Mouse (Mus musculus): ENCODE results near the gene Spic. TPM values are rescaled to one million over a fixed set of nuclear protein-coding genes. Genes with fewer than 3 reads are reported as not detected.

Spic gene
- polyA plus RNA-seq, 1 experiment from 2014 or later: 0.28 TPM

DNA sequence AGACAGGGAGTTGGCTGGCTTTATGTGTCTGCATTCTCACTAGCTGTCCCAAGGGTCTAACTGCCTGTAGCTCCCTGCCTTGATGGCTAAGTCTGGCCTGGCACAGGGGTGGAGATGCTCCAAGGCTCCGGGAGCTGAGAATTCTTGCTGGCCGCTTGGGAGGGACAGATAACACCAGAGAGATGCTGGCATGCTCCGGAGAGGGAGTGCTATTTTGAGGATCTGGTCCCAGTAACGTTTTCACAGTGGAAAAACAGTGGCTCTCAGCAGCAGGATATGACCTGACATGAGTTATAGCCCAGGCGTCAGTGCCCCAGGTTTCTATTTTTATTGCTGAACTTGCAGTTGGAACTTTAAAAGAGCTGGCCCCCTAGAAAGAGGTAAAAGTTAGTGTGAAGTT lies 39.4 kb downstream of the Spic start:
- peak overlapping the region; percentile 80 for H3K27ac ChIP-seq (ENCODE audit: poor library complexity, severe bottlenecking)
- no peaks in the 10 kb centered on the region for H3K36me3 ChIP-seq
- no peak overlapping the region for H3K9ac ChIP-seq
- 16% methylated on average over 5 of the region's 5 CpGs for WGBS
- H3K4me2 ChIP-seq: 0 out of 2 replicates have a peak overlapping the region, but pooled peaks have one; percentile 8
- H3K9me3 ChIP-seq (replicated peaks): 0 out of 2 replicates have a peak, but pooled peaks cover 3% of the 10 kb centered on the region
- ATAC-seq (ENCODE audit: insufficient number of reproducible peaks, low FRiP score): no peak
- H3K4me1 ChIP-seq (replicated peaks): peaks cover 4% of the 10 kb centered on the region
- H3K27me3 ChIP-seq (replicated peaks): no peaks in the 10 kb centered on the region
- no peak overlapping the region for H3K4me3 ChIP-seq

DNA sequence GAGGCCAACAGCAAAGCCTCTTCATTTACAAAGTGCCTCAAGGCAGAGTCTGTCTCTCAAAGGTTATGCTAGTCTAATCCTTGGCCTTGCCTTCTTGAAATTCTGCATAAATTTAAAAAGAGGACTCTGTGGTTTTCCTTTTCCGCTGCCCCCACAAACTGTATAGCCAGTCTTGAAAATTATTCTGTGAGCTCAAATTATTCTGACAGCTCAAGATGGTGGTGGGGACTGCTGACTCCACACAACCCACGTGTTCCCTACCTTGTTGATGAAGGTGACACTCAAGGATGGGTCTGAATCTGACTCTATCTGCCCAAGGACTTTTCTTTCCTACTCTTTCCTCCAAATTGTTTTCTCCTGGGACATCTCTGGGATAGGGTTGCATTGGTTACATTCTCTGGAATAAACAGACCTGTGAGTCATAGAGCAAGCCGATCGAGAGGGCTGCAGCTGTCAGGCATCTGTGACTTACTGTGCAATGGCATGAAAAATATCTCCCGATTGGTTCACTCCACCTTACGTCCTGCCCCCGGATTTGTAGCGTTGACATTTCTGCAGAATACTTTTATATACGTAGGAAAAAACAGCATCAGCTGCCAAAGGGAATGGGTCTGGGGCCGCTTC lies 53.4 kb downstream of the Spic start:
- no peak overlapping the region for H3K4me2 ChIP-seq
- H3K9me3 ChIP-seq (replicated peaks): no peaks in the 10 kb centered on the region
- no peak overlapping the region for H3K9ac ChIP-seq
- no peak for ATAC-seq (ENCODE audit: insufficient number of reproducible peaks, low FRiP score)
- H3K4me1 ChIP-seq (replicated peaks): no peaks in the 10 kb centered on the region
- WGBS: 75% methylated on average over 10 of the region's 10 CpGs
- no peak overlapping the region for H3K27ac ChIP-seq (ENCODE audit: poor library complexity, severe bottlenecking)
- H3K4me3 ChIP-seq: no peak overlapping the region
- no peaks in the 10 kb centered on the region for H3K36me3 ChIP-seq
- H3K27me3 ChIP-seq (replicated peaks): peaks cover 19% of the 10 kb centered on the region

DNA sequence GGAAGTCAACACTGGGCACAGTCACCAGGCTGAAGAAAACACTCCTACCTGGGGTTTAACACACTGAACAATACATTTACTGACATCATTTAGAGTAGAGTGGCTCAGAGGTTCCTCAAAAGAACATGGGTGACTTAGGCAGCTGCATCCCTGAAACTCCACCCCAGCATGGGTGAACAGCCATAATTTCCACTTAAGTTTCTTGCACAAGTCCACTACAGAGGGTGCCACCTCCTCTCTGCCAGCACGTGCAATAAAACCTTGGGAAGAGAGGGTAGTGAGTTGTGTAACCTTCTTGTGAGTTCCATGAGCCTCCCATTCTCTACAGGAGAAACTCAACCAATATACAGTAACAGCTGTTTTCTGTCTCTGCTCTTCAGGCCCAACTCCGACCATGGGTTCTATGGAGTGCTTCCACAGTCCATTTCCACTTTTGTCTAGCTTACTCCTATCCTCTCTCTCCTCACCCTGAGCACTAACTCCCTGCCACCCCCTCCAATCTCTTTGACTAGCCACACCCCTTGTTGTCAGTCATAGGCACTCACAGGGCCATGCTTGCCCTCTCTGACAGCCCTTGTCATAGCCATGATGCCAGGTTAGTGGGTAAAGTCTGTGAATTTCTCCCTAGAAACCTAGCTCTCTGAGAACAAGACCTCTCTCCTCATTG lies 54.0 kb downstream of the Spic start:
- no peak for ATAC-seq (ENCODE audit: insufficient number of reproducible peaks, low FRiP score)
- H3K36me3 ChIP-seq: no peaks in the 10 kb centered on the region

DNA sequence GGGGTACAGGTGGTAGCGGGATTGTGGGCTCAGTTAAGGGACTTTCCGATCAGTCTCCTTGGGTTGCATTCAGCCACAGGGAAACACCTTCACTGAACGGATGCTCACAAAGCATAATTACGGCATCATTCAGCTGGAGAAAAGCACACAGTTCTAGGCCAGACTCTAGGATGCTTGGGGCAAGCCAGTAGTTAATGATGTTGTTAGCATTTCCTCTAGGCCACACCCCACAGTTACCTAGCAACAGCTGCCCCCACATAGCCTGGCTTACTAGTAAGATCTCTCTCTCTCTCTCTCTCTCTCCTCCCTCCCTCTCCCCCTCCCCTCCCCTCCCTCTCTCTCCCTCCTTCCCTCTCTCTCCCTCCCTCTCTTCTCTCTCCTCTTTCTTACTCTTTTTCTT lies 57.8 kb downstream of the Spic start:
- Histone ChIP-seq H3K27ac (ENCODE audit: poor library complexity, severe bottlenecking) (no peak overlapping the region), H3K4me1 (replicated peaks) (peaks cover 6% of the 10 kb centered on the region; the same call in 1 of the 2 replicates), H3K4me2 (no peak overlapping the region), H3K9ac (no peak overlapping the region), H3K27me3 (replicated peaks) (peaks cover 32% of the 10 kb centered on the region), H3K36me3 (no peaks in the 10 kb centered on the region), H3K4me3 (no peak overlapping the region), H3K9me3 (replicated peaks) (no peaks in the 10 kb centered on the region)
- no peak for ATAC-seq (ENCODE audit: insufficient number of reproducible peaks, low FRiP score)
- WGBS: 83% methylated on average over 4 of the region's 4 CpGs

More for the DNA sequence above, 54.0 kb downstream of the Spic start:
- H3K27me3 ChIP-seq (replicated peaks): peaks cover 23% of the 10 kb centered on the region
- no peaks in the 10 kb centered on the region for H3K9me3 ChIP-seq (replicated peaks)
- H3K9ac ChIP-seq: no peak overlapping the region
- H3K4me3 ChIP-seq: no peak overlapping the region
- H3K27ac ChIP-seq (ENCODE audit: poor library complexity, severe bottlenecking): no peak overlapping the region
- no peaks in the 10 kb centered on the region for H3K4me1 ChIP-seq (replicated peaks)
- 69% methylated on average over 2 of the region's 2 CpGs for WGBS
- no peak overlapping the region for H3K4me2 ChIP-seq

DNA sequence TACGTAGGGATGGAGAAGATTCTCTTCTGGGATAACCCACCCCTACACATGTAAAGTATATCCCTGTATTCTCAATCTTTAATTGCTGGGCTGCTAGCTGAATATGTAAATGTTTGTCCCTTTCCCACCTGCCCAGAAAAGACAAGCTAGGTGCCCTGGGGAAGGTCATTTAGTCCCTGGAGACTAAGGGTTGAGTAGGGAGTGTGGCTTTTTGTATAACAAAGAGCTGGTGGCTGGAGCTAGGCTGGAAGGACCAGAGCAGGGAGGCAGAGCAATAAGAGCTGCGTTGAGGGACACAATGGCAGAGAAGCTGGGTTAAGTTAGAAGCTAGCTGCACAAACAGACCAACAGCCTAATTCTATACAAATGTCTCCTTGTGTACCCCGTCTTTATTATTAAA lies 58.6 kb downstream of the Spic start:
- WGBS: 67% methylated on average over 3 of the region's 3 CpGs
- no peak overlapping the region for H3K4me2 ChIP-seq
- no peak for ATAC-seq (ENCODE audit: insufficient number of reproducible peaks, low FRiP score)
- no peaks in the 10 kb centered on the region for H3K9me3 ChIP-seq (replicated peaks)
- no peak overlapping the region for H3K9ac ChIP-seq
- H3K27me3 ChIP-seq (replicated peaks): peaks cover 32% of the 10 kb centered on the region
- H3K36me3 ChIP-seq: no peaks in the 10 kb centered on the region
- H3K4me3 ChIP-seq: no peak overlapping the region
- H3K4me1 ChIP-seq (replicated peaks): peaks cover 7% of the 10 kb centered on the region; the same call in 1 of the 2 replicates
- H3K27ac ChIP-seq (ENCODE audit: poor library complexity, severe bottlenecking): no peak overlapping the region

Other genes starting within 250 kb of the Spic start
- gene Sycp3, start 225.4 kb downstream of the Spic start, polyA plus RNA-seq (2016; fragmentation: Nextera tagmentation; extraction: Ambion mirVana): 0.50 TPM in 1 of 2 replicates, not detected in the other
- 38.3 and 38.5 TPM in 2 replicates for gene Chpt1, start 180.9 kb downstream of the Spic start, polyA plus RNA-seq (2016; fragmentation: Nextera tagmentation; extraction: Ambion mirVana)
- 7.2 and 7.3 TPM in 2 replicates for gene Mybpc1, start 79.9 kb downstream of the Spic start, polyA plus RNA-seq (2016; fragmentation: Nextera tagmentation; extraction: Ambion mirVana)
- gene Arl1, start 45.8 kb upstream of the Spic start, polyA plus RNA-seq (2016; fragmentation: Nextera tagmentation; extraction: Ambion mirVana): 139 and 141 TPM in 2 replicates
- gene Utp20, start 141.8 kb upstream of the Spic start, polyA plus RNA-seq (2016; fragmentation: Nextera tagmentation; extraction: Ambion mirVana): 17.1 and 17.3 TPM in 2 replicates
- 0.04 and 0.08 TPM in 2 replicates for gene Slc5a8, start 201.0 kb upstream of the Spic start, polyA plus RNA-seq (2016; fragmentation: Nextera tagmentation; extraction: Ambion mirVana)

Data from heart, embryonic 12.5 days (tissue).